Mouse (Mus musculus) hindbrain, embryonic 16.5 days (tissue): ENCODE measurements around the gene Idh3b. TPM values are rescaled to one million over a fixed set of nuclear protein-coding genes. Genes with fewer than 3 reads are reported as not detected.

ENCODE experiments used
- ATAC-seq: fragments of 200-750 bp; cut with Nextera tagmentation; 2 replicates; pipeline ENCODE4 v1.8.0; 2017; ENCODE audit warnings: moderate TSS enrichment, moderate library complexity
- H3K27ac ChIP-seq: fragments of 300-500 bp; sonication (generic); 2 replicates; pipeline ENCODE4 v1.5.1; 2014; ENCODE audit warnings: low read depth, mild to moderate bottlenecking, control low read depth, low read length, moderate library complexity
- H3K27me3 ChIP-seq: fragments of 300-500 bp; sonication (generic); replicated peaks from 2 replicates; pipeline ENCODE4 v1.6.1; 2014; ENCODE audit warnings: low read length; ENCODE audit not compliant: control insufficient read depth, insufficient read depth
- H3K36me3 ChIP-seq: fragments of 300-500 bp; sonication (generic); 2 replicates; pipeline ENCODE4 v1.6.1; 2014; ENCODE audit warnings: mild to moderate bottlenecking, low read length, moderate library complexity, mixed read lengths; ENCODE audit not compliant: control insufficient read depth, insufficient read depth
- H3K4me1 ChIP-seq: fragments of 300-500 bp; sonication (generic); 2 replicates; pipeline ENCODE4 v1.6.1; 2014; ENCODE audit warnings: low read depth, low read length; ENCODE audit not compliant: control insufficient read depth, insufficient read depth
- H3K4me2 ChIP-seq: fragments of 300-500 bp; sonication (generic); 2 replicates; pipeline ENCODE4 v1.6.1; 2014; ENCODE audit warnings: mild to moderate bottlenecking, low read length, control low read depth, moderate library complexity
- H3K4me3 ChIP-seq: fragments of 300-500 bp; sonication (generic); 2 replicates; pipeline ENCODE4 v1.5.1; 2014; ENCODE audit warnings: mild to moderate bottlenecking, low read length, control low read depth, moderate library complexity
- H3K9ac ChIP-seq: fragments of 300-500 bp; sonication (generic); 2 replicates; pipeline ENCODE4 v1.6.1; 2014; ENCODE audit warnings: low read depth, mild to moderate bottlenecking, control low read depth, low read length, moderate library complexity
- H3K9me3 ChIP-seq: fragments of 300-500 bp; sonication (generic); 2 replicates; pipeline ENCODE4 v1.6.1; 2014; ENCODE audit warnings: mild to moderate bottlenecking, low read length, moderate library complexity; ENCODE audit not compliant: control insufficient read depth
- WGBS: fragments of 180-500 bp; shearing (Covaris S2); extraction: QIAGEN DNeasy Blood & Tissue Kit; methylation state at CpG from one replicate; pipeline ENCODE4 v1.1.7; 2014; 5-methylcytosine and 5-hydroxymethylcytosine counted together
- polyA plus RNA-seq: library from polyadenylated mRNA; unstranded; fragments of >200 nt; fragmentation: Nextera tagmentation; extraction: Ambion mirVana; gene quantifications from 2 replicates; pipeline ENCODE4 v1.2.1, GENCODE M21; 2015

Gene Idh3b
- polyA plus RNA-seq, 1 experiment from 2014 or later: 222 TPM

- Histone ChIP-seq H3K27me3 (no peaks in the 10 kb centered on the region), H3K4me2 (peak overlapping the region; percentile 94), H3K36me3 (peaks cover 36% of the 10 kb centered on the region), H3K27ac (peak overlapping the region; percentile 94), H3K9me3 (no peaks in the 10 kb centered on the region), H3K9ac (peak overlapping the region; percentile 93), H3K4me1 (peaks cover 11% of the 10 kb centered on the region), H3K4me3 (peak overlapping the region; percentile 90)
- WGBS: 1% methylated on average over 10 of the region's 10 CpGs
- no peak for ATAC-seq
Observed at GRCm38 (mm10) chr2:130274862-130275261, 9.5 kb downstream of the Idh3b start.

DNA sequence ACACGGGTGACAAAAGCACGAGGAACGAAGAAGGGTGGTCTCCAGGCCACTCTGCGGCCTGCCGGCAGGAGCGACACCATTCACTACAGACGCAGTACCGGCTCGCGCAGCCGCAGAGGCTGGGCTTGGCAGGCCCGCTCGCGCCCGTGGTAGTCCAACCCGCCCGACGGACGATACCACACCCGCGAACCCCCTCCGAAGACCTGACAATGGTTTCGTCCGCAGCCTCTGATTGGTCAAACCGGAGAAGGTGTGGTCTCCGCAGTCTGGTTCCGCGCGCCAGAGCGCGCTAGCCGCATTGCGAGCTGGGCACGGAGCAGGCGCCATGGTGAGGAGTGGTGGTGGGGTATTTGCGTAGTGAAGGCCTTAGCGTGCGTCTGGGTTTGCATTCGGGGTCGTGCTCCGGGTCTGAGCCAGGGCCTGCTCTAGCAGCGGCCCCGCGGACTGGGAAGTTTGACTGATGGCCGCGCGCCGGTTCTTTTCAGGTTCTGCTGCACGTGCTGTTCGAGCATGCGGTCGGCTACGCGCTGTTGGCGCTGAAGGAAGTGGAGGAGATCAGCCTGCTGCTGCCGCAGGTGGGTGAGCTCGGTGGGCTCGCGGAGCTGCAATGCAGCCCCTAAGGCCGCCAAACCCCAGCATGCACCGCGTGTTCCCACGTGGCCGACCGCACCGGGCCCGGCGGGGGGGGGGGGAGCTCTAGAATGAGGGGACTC is 10.0 kb downstream of the Idh3b start, which contains the start of gene Nop56:
Gene Nop56 (plus strand): TSS at position 282 of the 713 bp plus-strand sequence.
- ATAC-seq: peak; percentile 98
- Histone ChIP-seq H3K27me3 (no peaks in the 10 kb centered on the region), H3K4me2 (peak within 1 kb of the TSS; percentile 94), H3K9me3 (no peaks in the 10 kb centered on the region), H3K27ac (peak within 1 kb of the TSS; percentile 94), H3K9ac (peak within 1 kb of the TSS; percentile 93), H3K4me3 (peak within 1 kb of the TSS; percentile 90), H3K4me1 (peaks cover 11% of the 10 kb centered on the region), H3K36me3 (peaks cover 30% of the 10 kb centered on the region)
- WGBS: under 1% methylated on average over 67 of the region's 68 CpGs

- H3K4me2 ChIP-seq: peak overlapping the region; percentile 94
- peaks cover 11% of the 10 kb centered on the region for H3K4me1 ChIP-seq
- no peaks in the 10 kb centered on the region for H3K27me3 ChIP-seq
- peak overlapping the region; percentile 76 for H3K9ac ChIP-seq
- H3K4me3 ChIP-seq: peak overlapping the region; percentile 90
- no peaks in the 10 kb centered on the region for H3K9me3 ChIP-seq
- H3K27ac ChIP-seq: peak overlapping the region; percentile 85
- peaks cover 29% of the 10 kb centered on the region for H3K36me3 ChIP-seq
- WGBS: 1% methylated on average over 14 of the region's 14 CpGs
- ATAC-seq: no peak; the same call in 1 of the 2 replicates
Observed at GRCm38 (mm10) chr2:130273732-130274131, 10.6 kb downstream of the Idh3b start.

GRCm38 (mm10) chr2:130268074-130268473 is 16.3 kb downstream of the Idh3b start:
- Histone ChIP-seq H3K4me3 (no peak overlapping the region), H3K9me3 (no peaks in the 10 kb centered on the region), H3K36me3 (no peaks in the 10 kb centered on the region), H3K4me1 (peaks cover under 1% of the 10 kb centered on the region), H3K4me2 (no peak overlapping the region), H3K27ac (no peak overlapping the region), H3K27me3 (no peaks in the 10 kb centered on the region), H3K9ac (no peak overlapping the region)
- 66% methylated on average over 7 of the region's 7 CpGs for WGBS
- ATAC-seq: no peak

DNA sequence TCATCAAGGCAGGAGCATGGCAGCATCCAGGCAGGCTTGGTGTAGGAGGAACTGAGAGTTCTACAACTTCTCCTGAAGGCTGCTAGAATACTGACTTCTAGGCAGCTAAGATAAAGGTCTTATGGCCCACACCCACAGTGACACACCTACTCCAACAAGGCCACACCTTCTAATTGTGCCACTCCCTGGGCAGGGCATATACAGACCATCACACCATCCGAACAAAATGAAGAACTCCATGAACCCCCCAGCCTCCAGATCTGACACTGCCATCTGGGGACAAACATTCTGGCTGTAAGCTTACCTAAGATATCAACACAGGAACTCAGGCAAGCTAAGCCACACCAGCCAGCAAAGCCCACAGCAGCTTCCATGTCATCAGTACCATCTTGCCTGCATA is 18.8 kb downstream of the Idh3b start:
- 92% methylated on average over 1 of the region's 1 CpGs for WGBS
- ATAC-seq: no peak
- Histone ChIP-seq H3K4me3 (no peak overlapping the region), H3K4me1 (no peaks in the 10 kb centered on the region), H3K27me3 (no peaks in the 10 kb centered on the region; the same call in 1 of the 2 replicates), H3K27ac (no peak overlapping the region), H3K9me3 (no peaks in the 10 kb centered on the region), H3K4me2 (no peak overlapping the region), H3K36me3 (no peaks in the 10 kb centered on the region), H3K9ac (no peak overlapping the region)

DNA sequence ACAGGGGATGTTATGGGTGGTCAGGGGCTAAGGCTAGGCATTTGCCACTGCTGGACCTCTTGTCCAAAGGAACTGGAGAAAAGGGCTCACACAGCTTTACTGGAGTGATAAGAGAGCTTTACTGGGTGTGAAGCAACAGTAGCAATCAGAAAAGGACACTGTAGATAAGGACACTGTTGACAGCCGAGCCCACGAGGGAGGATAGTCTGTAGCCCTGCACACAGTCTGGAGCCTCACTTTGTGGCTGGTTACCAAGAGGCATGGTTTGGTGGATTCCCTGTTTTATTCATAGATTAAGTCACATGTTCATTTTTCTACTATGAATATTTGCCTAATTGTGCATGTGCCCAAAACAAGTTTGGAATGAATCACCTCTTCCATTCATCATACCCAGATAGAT is 21.9 kb downstream of the Idh3b start:
- 92% methylated on average over 2 of the region's 2 CpGs for WGBS
- Histone ChIP-seq H3K9ac (no peak overlapping the region), H3K9me3 (no peaks in the 10 kb centered on the region), H3K4me2 (no peak overlapping the region), H3K27me3 (no peaks in the 10 kb centered on the region; the same call in 1 of the 2 replicates), H3K4me1 (no peaks in the 10 kb centered on the region), H3K4me3 (no peak overlapping the region), H3K27ac (no peak overlapping the region), H3K36me3 (no peaks in the 10 kb centered on the region)
- no peak for ATAC-seq

DNA sequence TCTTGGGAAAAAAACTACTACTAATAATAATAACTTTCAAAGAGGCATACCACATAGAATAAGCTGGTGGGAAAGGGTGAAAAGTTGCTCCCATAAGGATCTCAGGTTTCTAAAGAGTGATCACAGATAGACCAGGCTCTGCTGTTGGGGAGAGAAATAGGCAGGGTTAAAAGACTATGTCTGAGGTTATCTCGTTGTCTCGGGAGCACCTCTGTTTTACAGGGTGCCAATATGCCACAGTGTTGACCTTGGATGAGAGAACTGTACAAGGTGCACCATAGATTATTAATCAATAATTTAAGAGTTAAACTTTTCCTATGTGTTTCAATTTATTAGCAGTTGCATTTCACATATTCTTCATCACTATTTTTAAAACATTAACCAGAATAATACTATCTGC is 22.4 kb downstream of the Idh3b start:
- Histone ChIP-seq H3K4me3 (no peak overlapping the region), H3K9me3 (no peaks in the 10 kb centered on the region), H3K27me3 (no peaks in the 10 kb centered on the region; the same call in 1 of the 2 replicates), H3K27ac (no peak overlapping the region), H3K4me2 (no peak overlapping the region), H3K4me1 (no peaks in the 10 kb centered on the region), H3K36me3 (no peaks in the 10 kb centered on the region), H3K9ac (no peak overlapping the region)
- ATAC-seq: no peak
- WGBS: 85% methylated on average over 2 of the region's 2 CpGs

- no peaks in the 10 kb centered on the region for H3K36me3 ChIP-seq
- no peaks in the 10 kb centered on the region for H3K4me1 ChIP-seq
- no peaks in the 10 kb centered on the region for H3K9me3 ChIP-seq
- H3K4me3 ChIP-seq: no peak overlapping the region
- no peaks in the 10 kb centered on the region; the same call in 1 of the 2 replicates for H3K27me3 ChIP-seq
- no peak overlapping the region for H3K27ac ChIP-seq
- WGBS: 92% methylated on average over 4 of the region's 4 CpGs
- no peak for ATAC-seq
- no peak overlapping the region for H3K9ac ChIP-seq
- H3K4me2 ChIP-seq: no peak overlapping the region
Observed at GRCm38 (mm10) chr2:130260822-130261221, 23.5 kb downstream of the Idh3b start.

- ATAC-seq: no peak
- Histone ChIP-seq H3K27ac (no peak overlapping the region), H3K4me3 (no peak overlapping the region), H3K4me1 (no peaks in the 10 kb centered on the region), H3K27me3 (no peaks in the 10 kb centered on the region), H3K4me2 (no peak overlapping the region), H3K9me3 (no peaks in the 10 kb centered on the region), H3K36me3 (no peaks in the 10 kb centered on the region), H3K9ac (no peak overlapping the region)
- WGBS: 92% methylated on average over 4 of the region's 4 CpGs
Observed at GRCm38 (mm10) chr2:130256762-130257161, 27.6 kb downstream of the Idh3b start.
